Mouse (Mus musculus): ENCODE data around the gene Smim9.

DNA sequence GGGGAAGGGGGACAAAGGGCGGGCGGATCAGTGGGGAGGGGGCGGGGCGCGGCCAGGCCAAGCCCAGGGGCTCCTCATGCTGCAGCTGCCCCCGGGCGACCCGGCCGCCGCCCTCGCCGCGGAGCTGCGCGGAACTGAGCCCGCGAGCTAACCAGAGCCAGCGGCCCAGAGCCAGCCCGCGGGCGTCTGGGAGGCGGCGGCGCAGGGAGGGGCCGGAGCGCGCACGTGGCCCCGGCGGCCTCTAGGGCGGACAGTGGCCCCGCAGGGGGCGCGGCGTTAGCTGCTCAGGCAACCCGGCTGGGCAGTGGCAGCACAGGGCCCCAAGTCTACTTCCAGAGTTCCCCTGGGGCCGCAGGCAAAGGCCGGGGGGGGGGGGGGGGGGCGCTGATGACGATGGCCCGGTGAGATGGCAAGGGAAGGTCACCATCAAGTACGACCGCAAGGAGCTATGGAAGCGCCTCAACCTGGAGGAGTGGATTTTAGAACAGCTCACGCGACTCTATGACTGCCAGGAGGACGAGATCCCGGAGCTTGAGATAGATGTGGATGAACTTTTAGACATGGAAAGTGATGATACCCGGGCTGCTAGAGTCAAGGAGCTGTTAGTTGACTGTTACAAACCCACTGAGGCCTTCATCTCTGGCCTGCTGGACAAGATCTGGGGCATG, 7.9 kb downstream of the Smim9 start:
- TF ChIP-seq MAX (IDR thresholded peaks at IDR 0.05) (no peak), CTCF (IDR thresholded peaks at IDR 0.05; ENCODE audit: control insufficient read depth, insufficient read depth, insufficient read length) (no peak), MYOG (IDR thresholded peaks at IDR 0.05; ENCODE audit: control insufficient read depth, extremely low read depth, insufficient read length) (no peak), CEBPB (IDR thresholded peaks at IDR 0.05; ENCODE audit: low read depth) (no peak), MYOD1 (IDR thresholded peaks at IDR 0.05; ENCODE audit: control insufficient read depth, insufficient read length, low read depth) (no peak), FOSL1 (IDR thresholded peaks at IDR 0.05; ENCODE audit: insufficient read depth, low read length, poor library complexity, severe bottlenecking) (no peak), USF1 (IDR thresholded peaks at IDR 0.05; ENCODE audit: low read depth) (no peak)

All from C2C12 (cell line).